Mouse (Mus musculus) intestine, embryonic 16.5 days (tissue): Measurements from ENCODE around the gene Kidins220. TPM values are rescaled to one million over a fixed set of nuclear protein-coding genes. Genes with fewer than 3 reads are reported as not detected.

Source experiments
- ATAC-seq: fragments of 200-750 bp; cut with Nextera tagmentation; 2 replicates; pipeline ENCODE4 v1.8.0; 2017; ENCODE audit warnings: moderate TSS enrichment, moderate library complexity
- H3K27ac ChIP-seq: fragments of 300-500 bp; sonication (generic); 2 replicates; pipeline ENCODE4 v1.5.1; 2014; ENCODE audit warnings: mild to moderate bottlenecking, low read length
- H3K27me3 ChIP-seq: fragments of 300-500 bp; sonication (generic); replicated peaks from 2 replicates; pipeline ENCODE4 v1.6.1; 2014; ENCODE audit warnings: low read length, control low read depth, mixed read lengths; ENCODE audit not compliant: control insufficient read depth, insufficient read depth
- H3K36me3 ChIP-seq: fragments of 300-500 bp; sonication (generic); 2 replicates; pipeline ENCODE4 v1.6.1; 2014; ENCODE audit warnings: low read length, control low read depth; ENCODE audit not compliant: control insufficient read depth, insufficient read depth
- H3K4me1 ChIP-seq: fragments of 300-500 bp; sonication (generic); 2 replicates; pipeline ENCODE4 v1.6.1; 2014; ENCODE audit warnings: low read length, control low read depth, mixed read lengths; ENCODE audit not compliant: control insufficient read depth, insufficient read depth
- H3K4me2 ChIP-seq: fragments of 300-500 bp; sonication (generic); 2 replicates; pipeline ENCODE4 v1.6.1; 2014; ENCODE audit warnings: low read depth, low read length, control low read depth
- H3K4me3 ChIP-seq: fragments of 300-500 bp; sonication (generic); 2 replicates; pipeline ENCODE4 v1.5.1; 2014; ENCODE audit warnings: mild to moderate bottlenecking, low read length
- H3K9ac ChIP-seq: fragments of 300-500 bp; sonication (generic); 2 replicates; pipeline ENCODE4 v1.6.1; 2014; ENCODE audit warnings: low read depth, low read length
- H3K9me3 ChIP-seq: fragments of 300-500 bp; sonication (generic); 2 replicates; pipeline ENCODE4 v1.6.1; 2016; ENCODE audit warnings: low read length, control low read depth; ENCODE audit not compliant: control insufficient read depth
- WGBS: fragments of 180-500 bp; shearing (Covaris S2); extraction: QIAGEN DNeasy Blood & Tissue Kit; methylation state at CpG from one replicate; pipeline ENCODE4 v1.1.7; 2014; 5-methylcytosine and 5-hydroxymethylcytosine counted together
- polyA plus RNA-seq: library from polyadenylated mRNA; unstranded; fragments of >200 nt; fragmentation: Nextera tagmentation; extraction: Ambion mirVana; gene quantifications from 2 replicates; pipeline ENCODE4 v1.2.1, GENCODE M21; 2015

Kidins220 gene
- polyA plus RNA-seq, 1 experiment from 2014 or later: 19.1 TPM

- WGBS: 58% methylated on average over 1 of the region's 1 CpGs
- H3K9me3 ChIP-seq: no peaks in the 10 kb centered on the region
- H3K27me3 ChIP-seq: no peaks in the 10 kb centered on the region
- H3K9ac ChIP-seq: no peak overlapping the region
- H3K4me3 ChIP-seq: no peak overlapping the region
- no peaks in the 10 kb centered on the region for H3K4me1 ChIP-seq
- H3K27ac ChIP-seq: no peak overlapping the region
- no peak overlapping the region for H3K4me2 ChIP-seq
- no peak for ATAC-seq
- H3K36me3 ChIP-seq: no peaks in the 10 kb centered on the region
These were observed 38.4 kb upstream of the Kidins220 start for GRCm38 (mm10) chr12:24936281-24936680.

GRCm38 (mm10) chr12:24939372-24939771, 35.4 kb upstream of the Kidins220 start:
- no peaks in the 10 kb centered on the region for H3K27me3 ChIP-seq
- no peak overlapping the region for H3K9ac ChIP-seq
- no peak overlapping the region for H3K27ac ChIP-seq
- WGBS: 90% methylated on average over 8 of the region's 8 CpGs
- no peak overlapping the region for H3K4me3 ChIP-seq
- no peak overlapping the region for H3K4me2 ChIP-seq
- no peaks in the 10 kb centered on the region for H3K36me3 ChIP-seq
- no peaks in the 10 kb centered on the region for H3K4me1 ChIP-seq
- no peak for ATAC-seq
- no peaks in the 10 kb centered on the region for H3K9me3 ChIP-seq

GRCm38 (mm10) chr12:24942619-24943287, 32.0 kb upstream of the Kidins220 start:
- Histone ChIP-seq H3K4me1 (no peaks in the 10 kb centered on the region), H3K9ac (no peak overlapping the region), H3K36me3 (no peaks in the 10 kb centered on the region), H3K4me2 (no peak overlapping the region), H3K9me3 (no peaks in the 10 kb centered on the region), H3K4me3 (no peak overlapping the region), H3K27me3 (no peaks in the 10 kb centered on the region), H3K27ac (no peak overlapping the region)
- WGBS: 79% methylated on average over 9 of the region's 9 CpGs
- ATAC-seq: 0 out of 2 replicates have a peak, but pooled peaks have one; percentile 46

- Histone ChIP-seq H3K27me3 (no peaks in the 10 kb centered on the region), H3K36me3 (no peaks in the 10 kb centered on the region), H3K9ac (no peak overlapping the region), H3K27ac (no peak overlapping the region), H3K4me1 (no peaks in the 10 kb centered on the region), H3K4me3 (no peak overlapping the region), H3K9me3 (no peaks in the 10 kb centered on the region), H3K4me2 (no peak overlapping the region)
- WGBS: 89% methylated on average over 4 of the region's 4 CpGs
- no peak for ATAC-seq
These were observed 31.3 kb upstream of the Kidins220 start for GRCm38 (mm10) chr12:24943427-24943826.

GRCm38 (mm10) chr12:24944597-24944996, 30.1 kb upstream of the Kidins220 start:
- Histone ChIP-seq H3K9me3 (no peaks in the 10 kb centered on the region), H3K27me3 (no peaks in the 10 kb centered on the region), H3K27ac (no peak overlapping the region), H3K4me3 (no peak overlapping the region), H3K4me1 (no peaks in the 10 kb centered on the region), H3K4me2 (no peak overlapping the region), H3K36me3 (no peaks in the 10 kb centered on the region), H3K9ac (no peak overlapping the region)
- no peak for ATAC-seq
- WGBS: 93% methylated on average over 7 of the region's 7 CpGs

GRCm38 (mm10) chr12:24947065-24947464, 27.7 kb upstream of the Kidins220 start:
- 89% methylated on average over 14 of the region's 14 CpGs for WGBS
- Histone ChIP-seq H3K4me3 (no peak overlapping the region), H3K27ac (no peak overlapping the region), H3K4me1 (no peaks in the 10 kb centered on the region), H3K9me3 (no peaks in the 10 kb centered on the region), H3K36me3 (no peaks in the 10 kb centered on the region), H3K27me3 (no peaks in the 10 kb centered on the region), H3K9ac (no peak overlapping the region), H3K4me2 (no peak overlapping the region)
- no peak for ATAC-seq

GRCm38 (mm10) chr12:24948344-24948743, 26.4 kb upstream of the Kidins220 start:
- H3K27me3 ChIP-seq: no peaks in the 10 kb centered on the region
- 63% methylated on average over 3 of the region's 3 CpGs for WGBS
- no peak overlapping the region for H3K4me3 ChIP-seq
- H3K4me2 ChIP-seq: no peak overlapping the region
- no peak for ATAC-seq
- no peaks in the 10 kb centered on the region for H3K9me3 ChIP-seq
- no peak overlapping the region for H3K27ac ChIP-seq
- no peak overlapping the region for H3K9ac ChIP-seq
- no peaks in the 10 kb centered on the region for H3K4me1 ChIP-seq
- no peaks in the 10 kb centered on the region for H3K36me3 ChIP-seq

- Histone ChIP-seq H3K36me3 (no peaks in the 10 kb centered on the region; the same call in 1 of the 2 replicates), H3K9ac (no peak overlapping the region), H3K27ac (no peak overlapping the region), H3K4me2 (no peak overlapping the region), H3K4me3 (no peak overlapping the region), H3K4me1 (no peaks in the 10 kb centered on the region), H3K27me3 (no peaks in the 10 kb centered on the region), H3K9me3 (no peaks in the 10 kb centered on the region)
- no peak for ATAC-seq
- 88% methylated on average over 7 of the region's 7 CpGs for WGBS
These were observed 24.2 kb upstream of the Kidins220 start for GRCm38 (mm10) chr12:24950376-24951046.

GRCm38 (mm10) chr12:24952147-24952546, 22.6 kb upstream of the Kidins220 start:
- Histone ChIP-seq H3K9me3 (no peaks in the 10 kb centered on the region), H3K9ac (no peak overlapping the region), H3K27me3 (no peaks in the 10 kb centered on the region), H3K36me3 (no peaks in the 10 kb centered on the region; the same call in 1 of the 2 replicates), H3K4me2 (no peak overlapping the region), H3K4me1 (no peaks in the 10 kb centered on the region), H3K4me3 (no peak overlapping the region), H3K27ac (no peak overlapping the region)
- ATAC-seq: peak; percentile 50; the same call in 1 of the 2 replicates
- 38% methylated on average over 6 of the region's 6 CpGs for WGBS
